Mouse (Mus musculus) forebrain, embryonic 15.5 days (tissue): ENCODE measurements around the gene Synpo2. TPM values are rescaled to one million over a fixed set of nuclear protein-coding genes. Genes with fewer than 3 reads are reported as not detected.

Source experiments
- ATAC-seq: fragments of 200-750 bp; cut with Nextera tagmentation; replicated peaks from 2 replicates; pipeline ENCODE4 v1.8.0; 2017; ENCODE audit warnings: mild to moderate bottlenecking, moderate TSS enrichment, moderate library complexity
- H3K27ac ChIP-seq: fragments of 300-500 bp; sonication (generic); replicated peaks from 2 replicates; pipeline ENCODE4 v1.5.1; 2015; ENCODE audit warnings: mild to moderate bottlenecking, inconsistent platforms
- H3K27me3 ChIP-seq: fragments of 300-500 bp; sonication (generic); 2 replicates; pipeline ENCODE4 v1.6.1; 2015; ENCODE audit warnings: inconsistent platforms
- H3K36me3 ChIP-seq: fragments of 300-500 bp; sonication (generic); 2 replicates; pipeline ENCODE4 v1.6.1; 2015; ENCODE audit warnings: mild to moderate bottlenecking, inconsistent platforms
- H3K4me1 ChIP-seq: fragments of 300-500 bp; sonication (generic); 2 replicates; pipeline ENCODE4 v1.6.1; 2015; ENCODE audit warnings: inconsistent platforms
- H3K4me2 ChIP-seq: fragments of 300-500 bp; sonication (generic); replicated peaks from 2 replicates; pipeline ENCODE4 v1.6.1; 2015; ENCODE audit warnings: mild to moderate bottlenecking, inconsistent platforms
- H3K4me3 ChIP-seq: fragments of 300-500 bp; sonication (generic); 2 replicates; pipeline ENCODE4 v1.5.1; 2015; ENCODE audit warnings: mild to moderate bottlenecking, inconsistent platforms
- H3K9ac ChIP-seq: fragments of 300-500 bp; sonication (generic); replicated peaks from 2 replicates; pipeline ENCODE4 v1.6.1; 2015; ENCODE audit warnings: mild to moderate bottlenecking, inconsistent platforms
- H3K9me3 ChIP-seq: fragments of 300-500 bp; sonication (generic); 2 replicates; pipeline ENCODE4 v1.6.1; 2016; ENCODE audit warnings: inconsistent platforms
- WGBS: fragments of 180-500 bp; shearing (Covaris S2); methylation state at CpG from one replicate; pipeline ENCODE4 v1.1.7; 2015; ENCODE audit warnings: mixed read lengths; 5-methylcytosine and 5-hydroxymethylcytosine counted together
- polyA plus RNA-seq: library from polyadenylated mRNA; unstranded; fragments of >200 nt; fragmentation: Nextera tagmentation; extraction: Ambion mirVana; gene quantifications from 2 replicates; pipeline ENCODE4 v1.2.1, GENCODE M21; 2015

Synpo2 gene
- 0.86 and 1.7 TPM in 2 replicates for polyA plus RNA-seq

DNA sequence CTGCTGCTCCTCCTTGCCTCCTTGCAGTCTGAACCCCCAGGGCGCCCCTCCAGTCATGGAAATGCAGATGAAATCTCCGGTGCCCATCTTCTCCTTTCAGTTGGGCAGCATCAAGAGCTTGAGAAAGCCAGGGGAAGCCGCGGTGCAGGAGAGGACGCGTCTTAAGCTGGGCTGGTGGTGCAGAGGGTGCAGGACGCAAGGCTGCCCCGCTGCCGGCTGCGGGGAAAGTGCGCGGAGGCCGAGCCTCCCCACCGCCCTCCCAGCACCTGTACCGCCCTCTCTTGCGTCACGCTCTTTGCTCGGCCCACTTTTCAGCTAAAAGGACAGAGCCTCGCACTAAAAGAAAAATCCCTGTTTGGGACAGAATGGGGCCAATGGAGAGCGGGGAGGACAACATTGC, at the start of gene Synpo2:
Gene Synpo2 (minus strand): TSS at position 229 of the 400 bp plus-strand sequence.
- no peaks in the 10 kb centered on the region for H3K9me3 ChIP-seq
- no peaks in the 10 kb centered on the region for H3K36me3 ChIP-seq
- peaks cover 19% of the 10 kb centered on the region for H3K4me1 ChIP-seq
- peak within 1 kb of the TSS; percentile 47 for H3K4me3 ChIP-seq
- ATAC-seq, result peak; percentile 89
- no peak within 1 kb of the TSS for H3K27ac ChIP-seq
- H3K27me3 ChIP-seq, result no peaks in the 10 kb centered on the region
- H3K4me2 ChIP-seq, result peak within 1 kb of the TSS; percentile 91
- 2% methylated on average over 20 of the region's 20 CpGs for WGBS
- H3K9ac ChIP-seq, result peak within 1 kb of the TSS; percentile 49

GRCm38 (mm10) chr3:123285649-123286048, 49.7 kb upstream of the Synpo2 start:
- H3K9me3 ChIP-seq, result no peaks in the 10 kb centered on the region
- H3K4me2 ChIP-seq, result no peak overlapping the region
- H3K27me3 ChIP-seq, result no peaks in the 10 kb centered on the region
- H3K4me1 ChIP-seq, result no peaks in the 10 kb centered on the region
- no peak overlapping the region for H3K9ac ChIP-seq
- H3K4me3 ChIP-seq, result no peak overlapping the region
- no peak for ATAC-seq
- no peak overlapping the region for H3K27ac ChIP-seq
- 0 out of 2 replicates have a peak, but pooled peaks cover 2% of the 10 kb centered on the region for H3K36me3 ChIP-seq

- Histone ChIP-seq H3K27me3 (no peaks in the 10 kb centered on the region), H3K27ac (no peak overlapping the region), H3K9me3 (no peaks in the 10 kb centered on the region), H3K36me3 (0 out of 2 replicates have a peak, but pooled peaks cover 3% of the 10 kb centered on the region), H3K9ac (no peak overlapping the region), H3K4me3 (no peak overlapping the region), H3K4me1 (no peaks in the 10 kb centered on the region), H3K4me2 (no peak overlapping the region)
- 97% methylated on average over 5 of the region's 5 CpGs for WGBS
- no peak for ATAC-seq
Measured at GRCm38 (mm10) chr3:123284284-123284683, 48.3 kb upstream of the Synpo2 start.

GRCm38 (mm10) chr3:123282866-123283615, 47.1 kb upstream of the Synpo2 start:
- no peaks in the 10 kb centered on the region for H3K4me1 ChIP-seq

GRCm38 (mm10) chr3:123267741-123268201, 31.8 kb upstream of the Synpo2 start:
- Histone ChIP-seq H3K4me2 (peak overlapping the region; percentile 89), H3K4me3 (peak overlapping the region; percentile 74), H3K4me1 (peaks cover 12% of the 10 kb centered on the region), H3K27me3 (no peaks in the 10 kb centered on the region), H3K27ac (peak overlapping the region; percentile 44; the same call in 1 of the 2 replicates), H3K9me3 (no peaks in the 10 kb centered on the region), H3K36me3 (no peaks in the 10 kb centered on the region), H3K9ac (peak overlapping the region; percentile 55)
- under 1% methylated on average over 25 of the region's 25 CpGs for WGBS
- ATAC-seq, result peak; percentile 63

More at GRCm38 (mm10) chr3:123282866-123283615, 47.1 kb upstream of the Synpo2 start:
- Histone ChIP-seq H3K9me3 (no peaks in the 10 kb centered on the region), H3K36me3 (0 out of 2 replicates have a peak, but pooled peaks cover 3% of the 10 kb centered on the region), H3K4me2 (no peak overlapping the region), H3K27me3 (no peaks in the 10 kb centered on the region), H3K9ac (no peak overlapping the region), H3K27ac (no peak overlapping the region), H3K4me3 (no peak overlapping the region)
- 88% methylated on average over 12 of the region's 12 CpGs for WGBS
- ATAC-seq, result no peak

- H3K9me3 ChIP-seq, result no peaks in the 10 kb centered on the region
- 3% methylated on average over 65 of the region's 68 CpGs for WGBS
- peak; percentile 94 for ATAC-seq
- H3K9ac ChIP-seq, result peak within 1 kb of the TSS; percentile 55
- H3K4me1 ChIP-seq, result peaks cover 12% of the 10 kb centered on the region
- H3K4me3 ChIP-seq, result peak within 1 kb of the TSS; percentile 74
- H3K36me3 ChIP-seq, result no peaks in the 10 kb centered on the region
- peak within 1 kb of the TSS; percentile 89 for H3K4me2 ChIP-seq
- H3K27ac ChIP-seq, result peak within 1 kb of the TSS; percentile 44; the same call in 1 of the 2 replicates
- no peaks in the 10 kb centered on the region for H3K27me3 ChIP-seq
Measured at GRCm38 (mm10) chr3:123266753-123267651, 31.1 kb upstream of the Synpo2 start, which contains the start of gene Sec24d. Gene Sec24d, plus strand, starts transcription at chr3:123267455.

GRCm38 (mm10) chr3:123264706-123265105, 28.8 kb upstream of the Synpo2 start:
- no peak for ATAC-seq
- Histone ChIP-seq H3K9ac (no peak overlapping the region), H3K27me3 (no peaks in the 10 kb centered on the region), H3K4me3 (peak overlapping the region; percentile 17), H3K27ac (no peak overlapping the region), H3K4me1 (peaks cover 12% of the 10 kb centered on the region), H3K9me3 (no peaks in the 10 kb centered on the region), H3K36me3 (no peaks in the 10 kb centered on the region), H3K4me2 (0 out of 2 replicates have a peak overlapping the region, but pooled peaks have one; percentile 5)
- 49% methylated on average over 6 of the region's 6 CpGs for WGBS

- Histone ChIP-seq H3K9ac (no peak overlapping the region), H3K4me2 (no peak overlapping the region), H3K4me3 (no peak overlapping the region), H3K9me3 (no peaks in the 10 kb centered on the region), H3K36me3 (no peaks in the 10 kb centered on the region), H3K27me3 (no peaks in the 10 kb centered on the region), H3K4me1 (0 out of 2 replicates have a peak, but pooled peaks cover 6% of the 10 kb centered on the region), H3K27ac (no peak overlapping the region)
- WGBS, result 55% methylated on average over 4 of the region's 4 CpGs
- ATAC-seq, result no peak
Measured at GRCm38 (mm10) chr3:123258709-123259108, 22.8 kb upstream of the Synpo2 start.

DNA sequence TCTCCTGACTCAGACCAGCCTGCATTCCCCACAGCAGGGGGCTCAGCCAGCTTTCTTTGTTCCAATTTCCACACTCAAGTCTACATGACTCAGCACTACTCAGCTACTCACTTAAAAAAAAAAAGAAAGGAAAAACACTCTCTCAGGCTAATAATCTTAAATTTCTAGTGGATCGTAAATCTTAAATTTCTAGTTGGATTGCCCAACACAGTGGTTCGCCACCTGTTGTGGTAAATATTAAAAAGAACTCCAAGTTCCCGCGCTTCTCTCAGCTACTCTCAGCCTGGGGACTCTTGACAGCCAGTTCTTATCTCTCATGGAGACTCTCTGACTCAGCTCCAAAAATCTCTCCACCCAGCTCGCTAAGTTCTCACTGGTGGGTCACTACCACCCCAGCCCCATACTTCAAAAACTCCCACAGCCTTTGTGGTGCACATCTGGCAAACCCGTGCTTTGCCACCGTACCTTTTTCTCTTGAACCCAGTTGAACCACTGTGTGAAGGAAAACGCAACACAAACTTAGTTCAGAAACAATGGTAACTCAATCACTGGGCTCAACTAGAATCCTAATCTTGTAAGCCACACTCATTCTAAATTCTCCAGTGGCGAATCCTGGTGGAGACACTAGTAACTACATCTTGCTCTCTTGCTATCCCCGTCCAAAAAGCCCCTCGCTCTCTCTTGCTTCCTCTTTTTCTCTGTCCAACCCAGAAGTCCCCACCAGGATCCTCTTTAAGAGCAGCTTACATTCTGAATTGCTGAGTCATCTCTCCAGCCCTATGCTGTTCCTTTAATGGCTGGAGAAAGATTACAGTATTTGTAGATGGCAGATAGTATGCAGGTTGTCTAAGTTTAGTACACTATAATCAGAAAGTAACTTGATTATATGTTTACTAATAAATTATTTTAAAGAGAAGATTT, 20.5 kb upstream of the Synpo2 start:
- no peak for ATAC-seq
- no peak overlapping the region for H3K4me3 ChIP-seq
- no peak overlapping the region for H3K4me2 ChIP-seq
- H3K36me3 ChIP-seq, result no peaks in the 10 kb centered on the region
- 80% methylated on average over 11 of the region's 11 CpGs for WGBS
- H3K4me1 ChIP-seq, result 0 out of 2 replicates have a peak, but pooled peaks cover 6% of the 10 kb centered on the region
- H3K9me3 ChIP-seq, result no peaks in the 10 kb centered on the region
- H3K27ac ChIP-seq, result no peak overlapping the region
- no peaks in the 10 kb centered on the region for H3K27me3 ChIP-seq
- H3K9ac ChIP-seq, result no peak overlapping the region

GRCm38 (mm10) chr3:123245646-123246045, 9.7 kb upstream of the Synpo2 start:
- no peak for ATAC-seq
- Histone ChIP-seq H3K36me3 (no peaks in the 10 kb centered on the region), H3K9ac (no peak overlapping the region), H3K27ac (no peak overlapping the region), H3K27me3 (no peaks in the 10 kb centered on the region), H3K4me1 (no peaks in the 10 kb centered on the region), H3K9me3 (no peaks in the 10 kb centered on the region), H3K4me2 (no peak overlapping the region), H3K4me3 (no peak overlapping the region)
- WGBS, result 61% methylated on average over 4 of the region's 4 CpGs

DNA sequence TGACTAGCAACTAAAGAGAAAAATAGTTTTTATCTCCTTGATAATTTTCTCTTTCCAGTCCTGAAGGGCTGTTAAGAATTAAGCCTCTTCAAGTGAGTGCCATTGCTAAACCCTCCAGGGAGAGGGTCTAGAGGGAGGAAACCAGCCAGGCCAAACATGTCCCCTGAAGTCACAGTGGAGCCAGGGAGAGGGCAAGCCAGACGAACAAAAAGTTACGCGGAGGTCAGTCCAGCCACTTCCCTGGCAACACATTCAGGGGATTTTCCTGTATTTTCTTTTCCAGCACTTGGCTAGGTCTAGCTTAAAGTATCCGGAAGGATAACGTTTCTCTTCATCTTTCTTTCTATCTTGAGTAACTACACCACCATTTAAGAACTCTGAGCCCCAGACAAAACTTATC, 8.4 kb upstream of the Synpo2 start:
- WGBS, result 79% methylated on average over 5 of the region's 5 CpGs
- Histone ChIP-seq H3K27ac (no peak overlapping the region), H3K4me2 (no peak overlapping the region), H3K4me3 (no peak overlapping the region), H3K36me3 (no peaks in the 10 kb centered on the region), H3K9me3 (no peaks in the 10 kb centered on the region), H3K27me3 (no peaks in the 10 kb centered on the region), H3K9ac (no peak overlapping the region), H3K4me1 (no peaks in the 10 kb centered on the region)
- ATAC-seq, result no peak
